Mouse (Mus musculus) ES-E14 (cell line): ENCODE measurements around the gene Arid1a. TPM values are rescaled to one million over a fixed set of nuclear protein-coding genes. Genes with fewer than 3 reads are reported as not detected.
A peak's percentile ranks its signal among the peaks of the same experiment; 100 is the strongest.

Experiments used
- DNase-seq: peaks from one replicate; pipeline ENCODE4 v3.0.0-alpha.2; 2013; ENCODE audit warnings: low read depth, low spot score
- H3K27ac ChIP-seq: 2 replicates; pipeline ENCODE4 v1.5.1; 2012; ENCODE audit warnings: low read depth, mild to moderate bottlenecking, low read length, moderate library complexity, mixed read lengths; ENCODE audit not compliant: poor library complexity, insufficient read depth, severe bottlenecking
- H3K36me3 ChIP-seq: 2 replicates; pipeline ENCODE4 v1.6.1; 2012; ENCODE audit warnings: mild to moderate bottlenecking, low read length, moderate library complexity, mixed read lengths; ENCODE audit not compliant: control insufficient read depth, poor library complexity, insufficient read depth, severe bottlenecking
- H3K4me1 ChIP-seq, 2 experiments: fragments of 150-350 bp in 1 of 2; sonication (generic) in 1 of 2; 2 replicates each; pipeline ENCODE4 v1.6.1; 2012; ENCODE audit warnings: low read length in 2 of 2, mild to moderate bottlenecking in 1 of 2, mixed read lengths in 1 of 2; ENCODE audit not compliant: control insufficient read depth in 2 of 2, insufficient read depth in 2 of 2, poor library complexity in 1 of 2
- H3K4me3 ChIP-seq, 2 experiments: fragments of 150-350 bp in 1 of 2; sonication (generic) in 1 of 2; 2 replicates each; pipeline ENCODE4 v1.5.1; 2012; ENCODE audit warnings: low read length in 2 of 2, low read depth in 1 of 2, mild to moderate bottlenecking in 1 of 2, mixed read lengths in 1 of 2; ENCODE audit not compliant: insufficient read depth in 1 of 2, poor library complexity in 1 of 2, severe bottlenecking in 1 of 2
- H3K9ac ChIP-seq: 2 replicates; pipeline ENCODE4 v1.6.1; 2012; ENCODE audit warnings: low read depth, mild to moderate bottlenecking, low read length, mixed read lengths; ENCODE audit not compliant: poor library complexity, insufficient read depth, severe bottlenecking
- H3K9me3 ChIP-seq: fragments of 150-350 bp; sonication (generic); 2 replicates; pipeline ENCODE4 v1.6.1; 2012; ENCODE audit warnings: low read depth, mild to moderate bottlenecking, low read length; ENCODE audit not compliant: control insufficient read depth, insufficient read depth
- CHD2 ChIP-seq: IDR thresholded peaks from 2 replicates; pipeline ENCODE4 v1.6.1; 2014; ENCODE audit warnings: mild to moderate bottlenecking, low read depth, low read length, inconsistent platforms
- HCFC1 ChIP-seq: IDR thresholded peaks from 2 replicates; pipeline ENCODE4 v1.6.1; 2012; ENCODE audit warnings: low read length, inconsistent platforms, borderline replicate concordance; ENCODE audit not compliant: insufficient read depth
- MAFK ChIP-seq: IDR thresholded peaks from 2 replicates; pipeline ENCODE4 v1.6.1; 2014; ENCODE audit warnings: mild to moderate bottlenecking, low read depth, low read length, inconsistent platforms; ENCODE audit not compliant: insufficient read depth
- ZC3H11A ChIP-seq: IDR thresholded peaks from 2 replicates; pipeline ENCODE4 v1.6.1; 2012; ENCODE audit warnings: low read depth, mild to moderate bottlenecking, inconsistent platforms, low read length, borderline replicate concordance
- ZNF384 ChIP-seq: IDR thresholded peaks from 2 replicates; pipeline ENCODE4 v1.6.1; 2012; ENCODE audit warnings: low read depth, low read length, inconsistent platforms
- in situ Hi-C, 2 experiments: fragments of 600-800 bp; cut with MboI; formaldehyde crosslinking; loops; one replicate each; pipeline ENCODE4 v1.15.1; 2025; ENCODE audit warnings: low sequenced_read_pairs in 2 of 2, inconsistent platforms in 1 of 2; ENCODE audit not compliant: unreplicated experiment in 2 of 2
- total RNA-seq: library from RNA; depleted of rRNA; stranded (reverse); fragments of 300-350 nt; gene quantifications from 2 replicates; pipeline ENCODE4 v1.2.3, GENCODE M21; 2012

The Arid1a gene
- total RNA-seq, 1 experiment: 62.6 TPM

DNA sequence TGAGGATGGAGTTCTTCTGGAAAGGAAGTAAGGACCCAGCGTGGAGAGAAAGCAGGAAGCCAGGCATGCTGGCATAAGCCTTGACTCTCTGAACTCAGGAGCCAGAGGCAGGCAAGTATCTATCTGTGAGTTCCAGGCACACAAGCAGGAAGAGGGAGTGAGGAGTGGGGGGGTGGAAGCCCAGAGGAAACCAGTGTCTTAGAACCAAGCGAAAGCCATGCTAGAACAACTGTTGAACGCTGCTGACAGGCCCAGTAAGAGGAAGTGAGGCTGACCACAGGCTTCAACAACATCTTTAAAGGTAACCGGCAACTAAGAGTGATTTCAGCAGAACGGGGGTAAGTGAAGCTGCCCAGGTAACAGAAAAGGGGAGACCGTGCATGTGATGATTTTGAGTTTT lies 90.4 kb downstream of the Arid1a start:
- no peak for DNase-seq
- Histone ChIP-seq H3K36me3 (peaks cover 7% of the 10 kb centered on the region), H3K9me3 (no peaks in the 10 kb centered on the region), H3K9ac (no peak overlapping the region), H3K4me3 (no peak overlapping the region), H3K27ac (peak overlapping the region; percentile 14; the same call in 1 of the 2 replicates), H3K4me1 (peaks cover 11 to 23% of the 10 kb centered on the region in 2 experiments; a peak in 3 of 4 replicates)
- no peak for TF ChIP-seq ZNF384
- no peak for TF ChIP-seq ZC3H11A
- TF ChIP-seq HCFC1: no peak
- TF ChIP-seq MAFK: no peak
- no peak for TF ChIP-seq CHD2
- in situ Hi-C loops: no loop called here

DNA sequence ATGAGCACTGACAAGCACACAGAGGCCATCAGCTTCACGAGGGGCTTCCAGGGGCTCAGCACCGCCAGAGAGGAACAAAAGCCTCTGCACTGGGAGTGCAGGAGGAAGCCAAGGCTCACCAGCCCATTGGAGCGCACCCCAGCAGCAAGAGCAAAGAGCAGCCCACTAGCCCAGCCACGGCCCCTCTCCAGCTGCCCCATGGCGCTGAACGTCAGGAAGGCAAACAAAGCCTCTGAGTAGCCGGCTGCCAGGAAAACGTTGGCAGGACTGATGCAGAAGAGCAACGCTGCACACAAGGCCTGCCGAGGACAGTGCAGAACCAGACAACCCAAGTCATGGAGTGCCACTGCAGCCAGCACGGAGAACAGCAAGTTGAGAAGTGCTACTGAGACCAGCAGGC lies 91.5 kb downstream of the Arid1a start:
- TF ChIP-seq ZC3H11A: no peak
- TF ChIP-seq CHD2: no peak
- no peak for TF ChIP-seq MAFK
- TF ChIP-seq HCFC1: no peak
- no peak for TF ChIP-seq ZNF384
- in situ Hi-C loops: no loop called here
- H3K27ac ChIP-seq: peak overlapping the region; percentile 6; the same call in 1 of the 2 replicates
- peak overlapping the region; percentile 41 to 50 for H3K4me3 ChIP-seq
- peaks cover 7% of the 10 kb centered on the region for H3K36me3 ChIP-seq
- no peak for DNase-seq
- H3K4me1 ChIP-seq: peaks cover 12 to 23% of the 10 kb centered on the region in 2 experiments; a peak in 3 of 4 replicates
- H3K9me3 ChIP-seq: no peaks in the 10 kb centered on the region
- H3K9ac ChIP-seq: peak overlapping the region; percentile 56; the same call in 1 of the 2 replicates

DNA sequence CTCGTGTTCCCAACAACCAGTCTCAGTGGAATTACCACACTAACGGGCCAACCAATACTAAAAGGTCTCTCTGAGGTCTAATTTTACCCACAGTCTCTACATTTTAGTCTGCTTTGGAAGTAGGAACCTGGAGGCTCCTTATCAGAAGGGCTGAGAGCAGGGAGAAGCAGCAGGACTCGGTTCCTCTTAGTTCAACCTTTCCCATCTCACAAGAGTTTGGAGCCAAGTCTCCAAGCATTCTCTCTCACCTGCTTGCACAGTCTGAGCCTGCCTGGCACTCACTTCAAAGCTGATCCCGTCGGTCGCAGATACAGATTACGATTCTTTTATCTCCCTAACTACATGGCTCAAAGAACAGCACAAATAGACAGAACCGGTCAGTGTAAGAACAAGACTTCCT lies 93.6 kb downstream of the Arid1a start:
- Histone ChIP-seq H3K27ac (peak overlapping the region; percentile 39; the same call in 1 of the 2 replicates), H3K9me3 (no peaks in the 10 kb centered on the region), H3K9ac (peak overlapping the region; percentile 66; the same call in 1 of the 2 replicates), H3K36me3 (peaks cover 2% of the 10 kb centered on the region; the same call in 1 of the 2 replicates), H3K4me3 (peak overlapping the region in 1 of 2 experiments; percentile 47; a peak in 2 of 4 replicates), H3K4me1 (peaks cover 15 to 21% of the 10 kb centered on the region in 2 experiments; a peak in 3 of 4 replicates)
- in situ Hi-C loops: loop anchor here in 1 of 2 experiments (5.0 kb wide), 1 partner anchor 164 kb away; no protein-coding TSS in a partner anchor
- no peak for DNase-seq
- TF ChIP-seq ZC3H11A: no peak
- TF ChIP-seq HCFC1: no peak
- no peak for TF ChIP-seq ZNF384
- TF ChIP-seq CHD2: no peak
- TF ChIP-seq MAFK: no peak

DNA sequence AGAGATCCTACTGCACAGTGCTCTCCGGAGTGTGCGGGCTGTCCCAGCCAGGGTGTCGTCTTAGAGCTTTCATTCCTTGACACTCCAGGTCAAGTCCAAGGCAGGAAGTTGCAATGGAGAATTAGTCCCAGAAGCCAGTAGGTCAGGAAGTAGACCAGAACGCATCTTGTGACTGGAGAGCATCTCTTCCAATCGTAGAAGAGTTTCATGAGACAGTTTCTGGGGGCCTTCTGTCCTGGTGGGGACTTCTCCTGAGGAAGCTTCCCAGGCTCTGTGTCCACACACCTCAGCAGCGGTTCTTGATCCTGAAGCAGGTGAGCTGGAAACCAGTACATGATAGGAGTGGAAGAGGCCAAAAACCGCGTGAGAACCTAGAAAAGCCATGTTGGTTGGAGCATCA lies 94.1 kb downstream of the Arid1a start:
- H3K27ac ChIP-seq: peak overlapping the region; percentile 89; the same call in 1 of the 2 replicates
- in situ Hi-C loops: loop anchor here in 1 of 2 experiments (5.0 kb wide), 1 partner anchor 165 kb away; no protein-coding TSS in a partner anchor

More for the DNA sequence above, 94.1 kb downstream of the Arid1a start:
- Histone ChIP-seq H3K9me3 (no peaks in the 10 kb centered on the region), H3K9ac (peak overlapping the region; percentile 66; the same call in 1 of the 2 replicates), H3K4me3 (peak overlapping the region in 1 of 2 experiments; percentile 47; a peak in 2 of 4 replicates), H3K4me1 (peaks cover 20 to 21% of the 10 kb centered on the region in 2 experiments), H3K36me3 (peaks cover 2% of the 10 kb centered on the region; the same call in 1 of the 2 replicates)
- TF ChIP-seq ZC3H11A: no peak
- no peak for TF ChIP-seq MAFK
- no peak for TF ChIP-seq HCFC1
- no peak for TF ChIP-seq ZNF384
- TF ChIP-seq CHD2: no peak
- DNase-seq: no peak
